Comparison of ENCODE assay signal across 23 mouse cellular contexts in the genomic region with DNA sequence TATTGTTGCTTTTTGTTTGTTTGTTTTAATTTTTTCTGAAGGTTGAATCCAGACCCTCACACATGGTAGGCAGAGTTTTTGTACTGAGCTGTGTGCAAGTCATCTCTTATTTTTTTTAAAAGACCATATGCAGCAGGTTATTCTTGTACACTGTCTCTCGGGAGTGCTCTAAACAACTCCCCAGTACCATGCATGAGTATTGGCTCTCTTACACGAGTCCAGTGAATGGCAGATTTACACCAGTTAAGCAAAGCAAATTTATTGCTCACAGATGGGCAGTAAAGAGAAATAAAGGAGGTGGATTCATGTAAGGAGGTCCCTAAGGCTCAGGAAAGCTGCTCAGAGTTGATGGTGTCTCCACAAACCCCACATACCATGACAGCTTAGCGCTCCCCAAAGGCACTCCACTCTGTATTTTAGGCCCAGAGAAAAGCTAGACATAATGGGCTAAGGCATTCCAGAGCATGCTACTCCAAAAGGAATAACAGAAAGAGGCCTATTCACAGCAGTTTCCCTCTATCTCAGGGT.
DNase-seq lines count a peak whose midpoint lies in the region; ATAC-seq and TF ChIP-seq lines count a peak whose summit lies in the region.
"Had no signal": no experiment of that assay in that cellular context is flagged by ENCODE, and none has a peak within 500 bp of the region (broad histone marks: within the 10 kb centered on the region; RNA-seq: fewer than 3 reads in every experiment).

No protein-coding gene starts in this region.

- DNase-seq in kidney, postnatal 10 days = no peak
- peak; percentile 19 for DNase-seq in embryo, embryonic 10.5 days (ENCODE audit: low spot score)
- peak; percentile 19 for DNase-seq in forelimb bud, embryonic 11.5 days (ENCODE audit: low read depth, low spot score)
- no peak for DNase-seq in lung, postnatal 0 days (ENCODE audit: low spot score)
- DNase-seq in cerebellum, adult 9-11 months = no peak
- DNase-seq: adrenal gland, postnatal 36 days; cerebellum, adult 9-10 months; gastrocnemius, postnatal 14 days; heart, adult 11 months; liver, postnatal 0 days; lung, postnatal 10 days; midbrain, embryonic 14.5 days; right cerebral cortex, postnatal 4 days; thymus, postnatal 14 days had no signal

- H3K27me3 ChIP-seq in kidney, embryonic 14.5 days (ENCODE audit: control insufficient read depth, insufficient read depth, low read length) = no peaks in the 10 kb centered on the region
- no peaks in the 10 kb centered on the region for H3K27me3 ChIP-seq in neural tube, embryonic 12.5 days (replicated peaks)
- H3K27me3 ChIP-seq in lung, postnatal 0 days (replicated peaks; ENCODE audit: insufficient read depth, low read length) = no peaks in the 10 kb centered on the region
- H3K27me3 ChIP-seq: forebrain, embryonic 15.5 days had no signal

- TF ChIP-seq EP300 in lung, postnatal 0 days (IDR thresholded peaks at IDR 0.05) = no peak

- 39% methylated on average over 3 of the region's 3 CpGs for WGBS in kidney, embryonic 14.5 days
- WGBS in neural tube, embryonic 12.5 days = 30% methylated on average over 3 of the region's 3 CpGs
- WGBS in lung, postnatal 0 days = 74% methylated on average over 3 of the region's 3 CpGs

- H3K4me2 ChIP-seq in kidney, embryonic 14.5 days (replicated peaks; ENCODE audit: low read depth, low read length) = no peak overlapping the region
- no peak overlapping the region for H3K4me2 ChIP-seq in neural tube, embryonic 12.5 days (replicated peaks)
- H3K4me2 ChIP-seq in lung, postnatal 0 days (replicated peaks; ENCODE audit: low read depth, low read length) = no peak overlapping the region
- H3K4me2 ChIP-seq: forebrain, embryonic 15.5 days; heart, embryonic 11.5 days had no signal

- H3K9me3 ChIP-seq in kidney, embryonic 14.5 days (ENCODE audit: control insufficient read depth, low read length) = no peaks in the 10 kb centered on the region
- H3K9me3 ChIP-seq in neural tube, embryonic 12.5 days = no peaks in the 10 kb centered on the region
- no peaks in the 10 kb centered on the region for H3K9me3 ChIP-seq in lung, postnatal 0 days (ENCODE audit: low read length)
- H3K9me3 ChIP-seq: forebrain, embryonic 15.5 days had no signal

- peak; percentile 89 for ATAC-seq in kidney, embryonic 14.5 days (ENCODE audit: low FRiP score, low TSS enrichment)
- ATAC-seq in neural tube, embryonic 12.5 days (ENCODE audit: low FRiP score, low read depth) = peak; percentile 44; the same call in 1 of the 2 replicates
- ATAC-seq in lung, postnatal 0 days = no peak
- ATAC-seq: forebrain, embryonic 15.5 days; hindbrain, postnatal 0 days; intestine, postnatal 0 days; liver, postnatal 0 days had no signal

- H3K4me3 ChIP-seq in kidney, embryonic 14.5 days (ENCODE audit: low read length) = no peak overlapping the region
- H3K4me3 ChIP-seq in neural tube, embryonic 12.5 days = no peak overlapping the region
- no peak overlapping the region for H3K4me3 ChIP-seq in lung, postnatal 0 days (ENCODE audit: low read depth, low read length)
- H3K4me3 ChIP-seq: forebrain, embryonic 15.5 days; layer of hippocampus, adult 2 months; myocyte had no signal

- TF ChIP-seq CTCF in lung, postnatal 0 days (IDR thresholded peaks at IDR 0.05) = no peak

- H3K27ac ChIP-seq in kidney, embryonic 14.5 days (ENCODE audit: low read depth, low read length) = no peak overlapping the region
- H3K27ac ChIP-seq in neural tube, embryonic 12.5 days = no peak overlapping the region
- no peak overlapping the region for H3K27ac ChIP-seq in lung, postnatal 0 days (ENCODE audit: low read length)
- H3K27ac ChIP-seq: forebrain, embryonic 15.5 days; hindbrain, postnatal 0 days; kidney, postnatal 0 days; layer of hippocampus, adult 2 months had no signal

- no peaks in the 10 kb centered on the region for H3K4me1 ChIP-seq in kidney, embryonic 14.5 days (ENCODE audit: control insufficient read depth, insufficient read depth, low read length)
- no peaks in the 10 kb centered on the region for H3K4me1 ChIP-seq in neural tube, embryonic 12.5 days
- H3K4me1 ChIP-seq in lung, postnatal 0 days (ENCODE audit: insufficient read depth, low read depth, low read length) = no peaks in the 10 kb centered on the region
- H3K4me1 ChIP-seq: forebrain, embryonic 15.5 days had no signal

- no peaks in the 10 kb centered on the region for H3K36me3 ChIP-seq in kidney, embryonic 14.5 days (ENCODE audit: control insufficient read depth, insufficient read depth, low read length)
- no peaks in the 10 kb centered on the region for H3K36me3 ChIP-seq in neural tube, embryonic 12.5 days
- no peaks in the 10 kb centered on the region for H3K36me3 ChIP-seq in lung, postnatal 0 days (ENCODE audit: insufficient read depth, low read length)
- H3K36me3 ChIP-seq: forebrain, embryonic 15.5 days had no signal

- no peak overlapping the region for H3K9ac ChIP-seq in kidney, embryonic 14.5 days (ENCODE audit: low read depth, low read length)
- no peak overlapping the region for H3K9ac ChIP-seq in neural tube, embryonic 12.5 days
- H3K9ac ChIP-seq in lung, postnatal 0 days (replicated peaks; ENCODE audit: low read depth) = no peak overlapping the region
- H3K9ac ChIP-seq: forebrain, embryonic 15.5 days; liver, postnatal 0 days had no signal

Comparison
In these comparisons a context has a peak if more than half of its experiments do, and no peak if none do; other contexts are left out.
1. DNase-seq: peak in embryo, embryonic 10.5 days (single experiment) and forelimb bud, embryonic 11.5 days (single experiment); none in kidney, postnatal 10 days (single experiment), lung, postnatal 0 days (single experiment) and cerebellum, adult 9-11 months (single experiment).